Mouse (Mus musculus) neural tube, embryonic 15.5 days (tissue): ENCODE measurements at regions not wholly inside any gene's neighbourhood (a gene's known extent, or its start where the extent isn't known, plus 50 kb on each side); places are given as distances from the start of the nearest gene placed in this dataset.

Experiments used
- ATAC-seq: fragments of 200-750 bp; cut with Nextera tagmentation; 2 replicates; pipeline ENCODE4 v1.8.0; 2017; ENCODE audit warnings: mild to moderate bottlenecking, moderate TSS enrichment, moderate library complexity; ENCODE audit not compliant: low FRiP score
- H3K27ac ChIP-seq: fragments of 300-500 bp; sonication (generic); replicated peaks from 2 replicates; pipeline ENCODE4 v1.5.1; 2015; ENCODE audit warnings: mild to moderate bottlenecking, inconsistent platforms
- H3K27me3 ChIP-seq: fragments of 300-500 bp; sonication (generic); replicated peaks from 2 replicates; pipeline ENCODE4 v1.6.1; 2015; ENCODE audit warnings: inconsistent platforms
- H3K36me3 ChIP-seq: fragments of 300-500 bp; sonication (generic); 2 replicates; pipeline ENCODE4 v1.6.1; 2015; ENCODE audit warnings: inconsistent platforms
- H3K4me1 ChIP-seq: fragments of 300-500 bp; sonication (generic); 2 replicates; pipeline ENCODE4 v1.6.1; 2015; ENCODE audit warnings: inconsistent platforms
- H3K4me2 ChIP-seq: fragments of 300-500 bp; sonication (generic); 2 replicates; pipeline ENCODE4 v1.6.1; 2015; ENCODE audit warnings: inconsistent platforms, mild to moderate bottlenecking, moderate library complexity
- H3K4me3 ChIP-seq: fragments of 300-500 bp; sonication (generic); replicated peaks from 2 replicates; pipeline ENCODE4 v1.5.1; 2015; ENCODE audit warnings: mild to moderate bottlenecking, inconsistent platforms
- H3K9ac ChIP-seq: fragments of 300-500 bp; sonication (generic); replicated peaks from 2 replicates; pipeline ENCODE4 v1.6.1; 2015; ENCODE audit warnings: mild to moderate bottlenecking, inconsistent platforms
- H3K9me3 ChIP-seq: fragments of 300-500 bp; sonication (generic); replicated peaks from 2 replicates; pipeline ENCODE4 v1.6.1; 2016; ENCODE audit warnings: inconsistent platforms
- WGBS: fragments of 180-500 bp; shearing (Covaris S2); methylation state at CpG from one replicate; pipeline ENCODE4 v1.1.7; 2015; ENCODE audit warnings: mixed read lengths; 5-methylcytosine and 5-hydroxymethylcytosine counted together

DNA sequence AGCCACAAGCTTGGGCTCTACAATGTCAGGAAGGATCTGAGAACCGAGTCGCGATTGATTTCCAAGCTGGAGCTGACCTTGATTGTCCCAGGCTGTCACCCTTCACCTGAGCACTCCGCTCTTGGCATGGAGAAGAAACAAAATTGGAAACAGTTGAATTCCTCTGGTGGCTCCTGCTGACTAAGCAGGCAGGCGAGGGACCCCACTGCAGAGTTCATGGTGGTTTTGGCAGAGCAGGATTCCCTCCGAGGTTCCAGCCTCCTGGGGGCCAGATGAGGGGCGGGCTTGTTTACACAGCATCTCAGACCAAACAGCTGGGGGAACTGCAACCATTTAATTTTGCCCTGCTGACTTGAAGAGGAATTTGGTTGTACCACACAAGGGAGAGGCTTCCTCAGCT lies 224.0 kb upstream of the Adamts9 start:
- no peak overlapping the region for H3K4me2 ChIP-seq
- H3K4me3 ChIP-seq = no peak overlapping the region
- H3K27me3 ChIP-seq = no peaks in the 10 kb centered on the region
- no peak overlapping the region for H3K27ac ChIP-seq
- H3K9ac ChIP-seq = no peak overlapping the region
- H3K9me3 ChIP-seq = no peaks in the 10 kb centered on the region
- H3K4me1 ChIP-seq = no peaks in the 10 kb centered on the region
- ATAC-seq = no peak
- WGBS = 52% methylated on average over 7 of the region's 7 CpGs
- no peaks in the 10 kb centered on the region for H3K36me3 ChIP-seq

DNA sequence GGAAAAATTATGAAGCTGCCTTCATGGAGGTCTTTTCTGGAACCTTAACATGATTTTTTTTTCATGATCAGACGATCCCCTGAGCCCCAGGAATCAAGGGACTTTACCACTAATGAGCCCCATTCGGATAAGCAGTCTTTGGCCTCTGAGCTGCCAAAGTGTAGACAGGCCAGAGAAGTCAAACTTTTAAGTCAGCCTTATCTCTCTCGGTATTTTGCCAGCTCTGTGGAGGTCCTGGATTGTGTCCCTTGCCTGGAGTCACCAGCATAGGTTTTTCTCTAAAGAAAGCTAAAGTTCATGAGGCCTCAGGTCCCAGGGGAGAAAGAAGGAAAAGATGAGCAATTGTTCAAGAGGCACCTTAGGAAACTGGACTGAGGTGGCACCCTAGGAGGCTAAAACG lies 222.7 kb upstream of the Adamts9 start:
- no peak overlapping the region for H3K27ac ChIP-seq
- no peaks in the 10 kb centered on the region for H3K4me1 ChIP-seq
- WGBS = 72% methylated on average over 4 of the region's 4 CpGs
- no peaks in the 10 kb centered on the region for H3K36me3 ChIP-seq
- no peaks in the 10 kb centered on the region for H3K9me3 ChIP-seq
- H3K4me3 ChIP-seq = no peak overlapping the region
- ATAC-seq = no peak
- no peak overlapping the region for H3K9ac ChIP-seq
- no peaks in the 10 kb centered on the region for H3K27me3 ChIP-seq
- H3K4me2 ChIP-seq = no peak overlapping the region

DNA sequence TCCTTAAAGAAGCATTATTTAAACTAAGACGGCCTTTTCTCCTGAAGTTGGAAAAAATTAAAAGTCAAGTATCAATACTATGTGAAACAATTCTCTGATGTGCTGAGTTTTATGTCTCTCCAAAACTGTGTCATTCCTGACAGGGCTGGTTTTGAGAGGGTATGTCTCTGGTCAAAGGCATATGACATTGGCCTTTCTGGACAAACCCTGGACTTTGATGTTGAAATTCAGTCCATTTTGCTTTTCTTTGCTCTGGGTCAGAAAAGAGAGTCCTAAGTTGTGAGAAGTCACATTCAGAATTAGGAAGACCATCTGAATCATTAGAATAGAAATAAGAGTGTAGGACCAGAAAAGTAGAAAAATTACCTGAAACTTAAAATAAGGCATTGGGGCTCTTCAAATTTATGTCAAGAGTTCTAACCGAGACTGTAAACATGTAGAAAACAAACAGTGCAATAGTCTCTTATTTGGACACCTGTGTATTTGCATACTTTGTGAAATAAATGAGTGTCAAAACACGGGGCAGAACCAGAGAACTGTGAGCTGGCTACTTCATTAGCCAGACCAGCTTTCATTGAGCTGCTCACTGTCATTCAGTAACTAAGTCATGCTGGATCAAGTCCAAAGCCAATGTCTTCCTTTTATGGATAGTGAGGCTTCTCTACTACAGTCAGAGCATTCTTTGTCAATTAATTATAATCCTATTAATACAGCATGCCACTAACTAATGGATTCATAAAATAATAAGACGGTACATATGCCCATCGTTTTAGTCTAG lies 209.3 kb upstream of the Adamts9 start:
- no peak overlapping the region for H3K4me3 ChIP-seq
- no peaks in the 10 kb centered on the region for H3K4me1 ChIP-seq
- no peaks in the 10 kb centered on the region for H3K27me3 ChIP-seq
- H3K4me2 ChIP-seq = no peak overlapping the region
- H3K9me3 ChIP-seq = no peaks in the 10 kb centered on the region
- H3K9ac ChIP-seq = no peak overlapping the region
- ATAC-seq = no peak
- WGBS = 82% methylated on average over 5 of the region's 5 CpGs
- no peak overlapping the region for H3K27ac ChIP-seq
- H3K36me3 ChIP-seq = no peaks in the 10 kb centered on the region

DNA sequence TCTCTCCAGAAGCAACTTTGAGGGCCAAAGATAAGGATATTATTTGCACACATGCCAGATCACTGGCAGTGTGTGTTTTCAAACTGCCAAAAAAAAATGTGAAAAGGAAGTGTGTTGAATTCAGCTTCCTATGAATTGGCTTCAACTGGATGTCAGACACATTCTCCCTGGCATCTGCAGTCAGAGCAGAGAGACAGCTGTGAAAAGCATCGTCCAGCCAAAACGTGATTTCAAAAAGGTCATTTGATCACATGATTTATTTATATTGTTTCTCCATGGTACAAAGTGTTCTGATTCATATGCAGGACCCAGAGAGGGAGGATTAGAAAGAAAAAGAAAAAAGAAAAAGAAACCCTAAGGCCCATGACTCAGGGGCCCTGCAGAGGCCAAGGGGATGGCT lies 207.2 kb upstream of the Adamts9 start:
- H3K9me3 ChIP-seq = no peaks in the 10 kb centered on the region
- H3K27ac ChIP-seq = no peak overlapping the region
- no peak overlapping the region for H3K4me2 ChIP-seq
- H3K4me1 ChIP-seq = no peaks in the 10 kb centered on the region
- 45% methylated on average over 2 of the region's 2 CpGs for WGBS
- H3K36me3 ChIP-seq = no peaks in the 10 kb centered on the region
- no peaks in the 10 kb centered on the region for H3K27me3 ChIP-seq
- ATAC-seq = no peak
- H3K9ac ChIP-seq = no peak overlapping the region
- no peak overlapping the region for H3K4me3 ChIP-seq

DNA sequence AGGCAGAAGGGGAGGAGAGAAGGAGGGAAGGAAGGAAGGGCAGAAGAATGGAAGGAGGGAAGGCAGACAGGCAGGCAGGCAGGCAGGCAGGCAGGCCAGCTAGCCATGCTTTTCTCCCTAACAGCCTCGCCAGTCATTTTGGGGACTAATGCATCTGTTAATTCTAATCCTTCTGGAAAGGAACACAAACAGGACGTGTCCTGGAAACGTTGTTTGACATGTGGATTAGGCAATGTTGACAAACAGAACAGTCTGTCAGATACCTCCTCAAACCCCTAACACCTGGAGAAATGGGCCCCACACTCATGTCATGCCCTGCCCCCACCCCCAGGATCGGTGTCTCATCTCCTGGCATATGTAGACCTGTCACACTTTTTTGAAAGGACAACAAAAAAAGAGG lies 206.7 kb upstream of the Adamts9 start:
- Histone ChIP-seq H3K9me3 (no peaks in the 10 kb centered on the region), H3K9ac (no peak overlapping the region), H3K4me3 (no peak overlapping the region), H3K4me1 (no peaks in the 10 kb centered on the region), H3K36me3 (no peaks in the 10 kb centered on the region), H3K27ac (no peak overlapping the region), H3K27me3 (no peaks in the 10 kb centered on the region), H3K4me2 (no peak overlapping the region)
- 56% methylated on average over 4 of the region's 4 CpGs for WGBS
- ATAC-seq = no peak

DNA sequence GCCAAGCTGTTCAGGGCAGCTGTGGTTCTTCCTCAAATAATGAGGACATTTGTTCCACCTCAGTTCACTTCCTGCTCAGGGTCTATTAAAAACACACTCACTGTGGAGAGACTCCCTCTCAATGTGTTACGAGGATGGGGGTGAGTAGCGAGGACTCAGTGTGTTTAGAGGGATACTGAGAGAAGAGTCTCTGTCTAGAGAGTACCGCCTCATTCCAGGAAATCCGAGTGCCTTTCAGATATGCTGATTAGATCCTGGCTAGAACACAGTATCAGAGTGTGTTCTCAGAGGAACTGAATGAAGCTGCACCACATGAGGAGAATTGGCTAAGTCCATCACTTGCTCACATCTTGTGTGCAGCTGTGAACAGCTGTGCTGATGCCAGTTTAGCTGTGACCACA lies 197.0 kb upstream of the Adamts9 start:
- ATAC-seq = peak; percentile 47

DNA sequence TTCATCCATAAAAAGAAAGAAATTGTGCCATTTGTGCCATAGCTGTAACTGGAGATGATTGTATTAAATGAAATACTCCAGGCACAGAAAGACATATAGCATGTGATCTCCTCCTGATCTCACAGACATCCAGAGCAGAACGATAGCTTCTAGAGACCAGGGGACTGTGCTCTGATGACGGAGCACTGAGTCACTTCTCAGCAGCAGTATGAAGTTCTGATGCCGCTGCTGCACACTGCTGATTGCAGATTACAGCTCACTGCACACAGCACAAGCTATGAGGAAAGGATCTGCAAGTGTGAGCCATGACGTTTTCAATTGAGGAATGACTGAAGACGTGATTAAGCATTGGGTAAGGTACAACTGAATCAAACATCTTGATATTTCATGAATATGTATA lies 190.6 kb upstream of the Adamts9 start:
- Histone ChIP-seq H3K27me3 (no peaks in the 10 kb centered on the region), H3K4me3 (no peak overlapping the region), H3K9ac (no peak overlapping the region), H3K27ac (no peak overlapping the region), H3K4me1 (no peaks in the 10 kb centered on the region), H3K36me3 (no peaks in the 10 kb centered on the region), H3K4me2 (no peak overlapping the region), H3K9me3 (no peaks in the 10 kb centered on the region)
- WGBS = 89% methylated on average over 5 of the region's 5 CpGs
- no peak for ATAC-seq

More for the DNA sequence above, 197.0 kb upstream of the Adamts9 start:
- WGBS = 26% methylated on average over 4 of the region's 4 CpGs
- no peak overlapping the region for H3K9ac ChIP-seq
- H3K4me2 ChIP-seq = no peak overlapping the region
- no peaks in the 10 kb centered on the region for H3K9me3 ChIP-seq
- H3K36me3 ChIP-seq = no peaks in the 10 kb centered on the region
- H3K27ac ChIP-seq = no peak overlapping the region
- H3K4me3 ChIP-seq = no peak overlapping the region
- H3K4me1 ChIP-seq = no peaks in the 10 kb centered on the region
- no peaks in the 10 kb centered on the region for H3K27me3 ChIP-seq

DNA sequence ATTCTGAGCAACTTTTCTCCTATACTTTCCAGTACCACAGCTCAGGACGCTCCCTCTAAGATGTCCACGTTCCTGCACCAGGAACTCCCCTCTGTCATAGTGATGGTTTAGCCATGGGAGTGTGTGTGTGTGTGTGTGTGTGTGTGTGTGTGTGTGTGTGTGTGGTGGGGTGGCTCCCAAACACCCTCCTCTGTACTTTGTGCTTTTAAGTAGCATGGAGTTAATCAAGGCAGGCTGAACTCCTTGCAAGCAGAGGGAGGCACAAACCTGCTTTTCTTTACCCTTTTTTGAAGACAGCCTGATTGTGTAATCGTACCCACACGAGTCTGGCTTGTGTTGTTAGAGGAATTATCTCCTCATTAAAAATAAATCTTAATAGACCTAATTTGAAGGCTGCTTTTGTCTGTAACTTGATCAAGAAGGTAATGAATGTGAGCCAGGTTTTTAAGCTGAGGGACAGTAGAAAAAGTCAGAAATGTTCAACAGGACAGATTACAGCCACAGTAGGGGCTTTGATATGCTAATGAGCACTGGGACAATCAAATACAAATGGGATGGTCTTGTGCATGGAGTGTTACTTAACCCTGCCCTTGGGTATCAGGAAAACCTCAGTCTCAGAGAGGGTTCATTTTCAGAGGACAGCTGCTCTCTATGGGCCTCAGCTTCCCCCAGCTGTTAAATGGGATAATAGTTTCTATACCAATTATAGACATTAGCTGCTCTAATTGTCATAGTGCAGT lies 187.8 kb upstream of the Adamts9 start:
- no peaks in the 10 kb centered on the region for H3K4me1 ChIP-seq
- no peak for ATAC-seq
- H3K27me3 ChIP-seq = no peaks in the 10 kb centered on the region
- no peak overlapping the region for H3K4me2 ChIP-seq
- 45% methylated on average over 4 of the region's 4 CpGs for WGBS
- no peaks in the 10 kb centered on the region for H3K36me3 ChIP-seq
- H3K9ac ChIP-seq = no peak overlapping the region
- H3K4me3 ChIP-seq = no peak overlapping the region
- no peak overlapping the region for H3K27ac ChIP-seq
- no peaks in the 10 kb centered on the region for H3K9me3 ChIP-seq

DNA sequence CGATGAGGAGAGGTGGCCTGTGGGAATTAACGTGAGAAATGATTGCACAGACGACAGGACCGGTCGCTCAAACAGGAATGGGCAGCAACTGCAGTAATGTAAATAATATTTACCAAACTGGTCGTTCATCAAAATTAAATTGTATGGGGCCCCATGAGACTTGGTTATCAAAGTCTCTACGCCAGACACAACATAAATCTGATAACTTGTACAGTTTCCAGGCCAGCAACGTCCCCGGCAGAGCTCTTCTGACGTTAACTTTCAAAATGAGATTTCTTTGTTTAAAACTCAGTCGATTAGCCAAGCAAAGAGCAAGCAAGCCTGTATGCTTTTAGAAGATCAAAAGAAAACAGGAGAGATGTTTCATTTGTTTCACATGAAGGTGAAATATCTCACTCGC lies 176.2 kb upstream of the Adamts9 start:
- Histone ChIP-seq H3K27me3 (no peaks in the 10 kb centered on the region), H3K36me3 (no peaks in the 10 kb centered on the region), H3K4me2 (no peak overlapping the region), H3K9ac (no peak overlapping the region), H3K4me1 (no peaks in the 10 kb centered on the region), H3K4me3 (no peak overlapping the region), H3K27ac (no peak overlapping the region), H3K9me3 (no peaks in the 10 kb centered on the region)
- WGBS = 69% methylated on average over 12 of the region's 12 CpGs
- ATAC-seq = no peak

DNA sequence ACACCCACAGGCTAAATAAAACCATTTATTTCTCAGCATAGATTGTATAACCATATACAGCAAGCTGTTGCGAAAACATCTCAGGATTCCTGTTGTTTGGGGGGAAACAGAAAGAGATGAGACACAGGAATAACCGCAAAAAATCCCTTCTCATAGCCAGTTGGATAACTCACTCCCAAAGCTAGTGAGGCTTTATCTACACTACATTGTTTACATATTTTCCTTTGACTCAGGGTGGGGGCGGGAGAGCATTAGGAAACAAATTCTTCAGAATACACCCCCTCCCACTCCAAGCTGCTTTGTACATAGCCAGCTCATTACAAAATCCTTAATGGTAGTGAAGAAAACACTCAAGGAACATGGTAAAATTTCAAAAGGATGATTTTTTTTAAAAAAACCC lies 170.1 kb upstream of the Adamts9 start:
- WGBS = 94% methylated on average over 3 of the region's 3 CpGs
- no peaks in the 10 kb centered on the region for H3K36me3 ChIP-seq
- no peak for ATAC-seq
- H3K4me2 ChIP-seq = no peak overlapping the region
- H3K9me3 ChIP-seq = no peaks in the 10 kb centered on the region
- H3K4me1 ChIP-seq = no peaks in the 10 kb centered on the region
- no peaks in the 10 kb centered on the region for H3K27me3 ChIP-seq
- H3K9ac ChIP-seq = no peak overlapping the region
- H3K4me3 ChIP-seq = no peak overlapping the region
- H3K27ac ChIP-seq = no peak overlapping the region

DNA sequence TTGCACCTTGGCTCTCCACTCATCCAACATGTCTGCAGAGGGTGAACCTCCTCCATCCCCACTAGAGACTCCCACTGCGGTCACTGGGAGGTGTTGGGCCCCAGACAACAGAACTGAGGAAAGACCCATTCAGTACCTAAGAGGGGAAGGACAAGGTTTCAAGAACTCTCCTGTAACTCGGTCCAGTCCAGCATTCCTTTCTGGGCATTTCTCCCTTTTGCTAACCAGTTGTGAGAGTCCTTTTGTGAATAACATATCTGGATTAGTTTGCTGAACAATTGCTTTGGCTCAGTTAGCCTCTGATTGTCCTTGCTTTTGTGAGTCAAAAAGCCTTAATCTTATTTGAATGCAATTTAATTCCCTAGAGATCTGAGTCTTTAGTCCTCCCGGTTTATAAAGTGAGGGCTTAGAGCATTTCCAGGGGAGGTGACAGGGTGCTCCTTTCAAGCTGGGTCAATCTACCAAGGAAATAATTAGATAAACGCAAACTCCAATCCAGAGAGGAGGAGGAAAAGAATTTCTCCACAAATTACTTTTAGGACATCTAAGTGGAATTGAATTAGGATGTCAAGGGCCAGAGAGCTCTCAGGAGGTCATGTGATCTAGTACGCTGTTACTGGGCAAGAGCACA lies 151.6 kb upstream of the Adamts9 start:
- no peak overlapping the region for H3K4me2 ChIP-seq
- H3K9ac ChIP-seq = no peak overlapping the region
- no peak for ATAC-seq
- no peaks in the 10 kb centered on the region for H3K27me3 ChIP-seq
- no peak overlapping the region for H3K27ac ChIP-seq
- H3K36me3 ChIP-seq = no peaks in the 10 kb centered on the region
- 63% methylated on average over 5 of the region's 5 CpGs for WGBS
- H3K4me1 ChIP-seq = no peaks in the 10 kb centered on the region
- no peak overlapping the region for H3K4me3 ChIP-seq
- H3K9me3 ChIP-seq = no peaks in the 10 kb centered on the region

DNA sequence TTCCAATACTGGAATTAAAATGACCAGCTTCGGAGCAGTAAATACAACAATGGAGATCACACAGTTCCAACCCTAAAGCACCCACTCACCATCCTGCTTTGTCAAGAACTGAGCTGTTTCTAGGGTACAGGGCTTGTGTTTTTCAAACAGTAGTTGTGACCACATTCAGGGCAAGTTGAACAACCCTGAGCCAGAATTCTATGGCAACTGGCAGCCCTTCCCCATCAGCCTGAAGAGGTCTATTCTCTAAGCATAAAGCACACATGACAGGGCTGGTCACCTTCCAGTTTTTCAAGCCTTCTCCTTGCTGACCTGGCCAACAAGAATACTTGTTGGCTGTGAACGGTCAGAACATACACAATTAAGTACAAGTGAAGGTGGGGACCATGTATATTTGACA lies 150.5 kb upstream of the Adamts9 start:
- ATAC-seq = no peak
- no peaks in the 10 kb centered on the region for H3K36me3 ChIP-seq
- no peak overlapping the region for H3K9ac ChIP-seq
- no peaks in the 10 kb centered on the region for H3K4me1 ChIP-seq
- H3K27me3 ChIP-seq = no peaks in the 10 kb centered on the region
- no peak overlapping the region for H3K4me2 ChIP-seq
- H3K4me3 ChIP-seq = no peak overlapping the region
- H3K9me3 ChIP-seq = no peaks in the 10 kb centered on the region
- H3K27ac ChIP-seq = no peak overlapping the region
- 78% methylated on average over 2 of the region's 2 CpGs for WGBS
